ENCODE assay signal across 20 mouse cellular contexts in genomic region chr9:35343336-35343735, GRCm38 (mm10).
DNase-seq lines count a peak whose midpoint lies in the region; ATAC-seq lines count a peak whose summit lies in the region.
"Had no signal": no experiment of that assay in that cellular context is flagged by ENCODE, and none has a peak within 500 bp of the region (broad histone marks: within the 10 kb centered on the region; RNA-seq: fewer than 3 reads in every experiment).

No protein-coding gene starts in this region.

- no peak for ATAC-seq in forebrain, embryonic 11.5 days (replicated peaks; ENCODE audit: low FRiP score)
- ATAC-seq in heart, embryonic 15.5 days (replicated peaks; ENCODE audit: insufficient number of reproducible peaks, insufficient read depth, low FRiP score, low read depth): no peak
- ATAC-seq in embryonic facial prominence, embryonic 14.5 days (ENCODE audit: low read depth): no peak
- ATAC-seq in limb, embryonic 13.5 days (ENCODE audit: low FRiP score, low read depth): no peak
- ATAC-seq: CD4-positive, CD25-positive, alpha-beta regulatory T cell, adult 4 months had no signal

- no peak overlapping the region for H3K4me2 ChIP-seq in forebrain, embryonic 11.5 days (ENCODE audit: low read depth, low read length, severe bottlenecking)
- H3K4me2 ChIP-seq in heart, embryonic 15.5 days: no peak overlapping the region
- no peak overlapping the region for H3K4me2 ChIP-seq in embryonic facial prominence, embryonic 14.5 days (ENCODE audit: low read depth, low read length)
- H3K4me2 ChIP-seq in limb, embryonic 13.5 days (replicated peaks): no peak overlapping the region
- H3K4me2 ChIP-seq: hindbrain, embryonic 15.5 days; liver, embryonic 13.5 days; neural tube, embryonic 13.5 days had no signal

- DNase-seq in forebrain, embryonic 10.5 days (ENCODE audit: extremely low spot score, low spot score): no peak
- no peak for DNase-seq in forebrain, embryonic 11.5 days (ENCODE audit: low spot score)
- no peak for DNase-seq in heart, postnatal 14 days
- DNase-seq in embryonic facial prominence, embryonic 14.5 days (ENCODE audit: low spot score): no peak
- no peak for DNase-seq in cerebellum, postnatal 36 days
- no peak for DNase-seq in midbrain, embryonic 10.5 days (ENCODE audit: low spot score)
- DNase-seq: cerebellum, adult 9-10 months; gastrocnemius, postnatal 36 days; kidney, adult 2 months; kidney, postnatal 36 days; liver, embryonic 13.5 days; lung, postnatal 10 days; thymus, adult 18-20 months had no signal

- H3K4me3 ChIP-seq in forebrain, embryonic 10.5 days: no peak overlapping the region
- H3K4me3 ChIP-seq in forebrain, embryonic 11.5 days (ENCODE audit: low read depth, low read length): no peak overlapping the region
- no peak overlapping the region for H3K4me3 ChIP-seq in heart, embryonic 15.5 days
- no peak overlapping the region for H3K4me3 ChIP-seq in embryonic facial prominence, embryonic 14.5 days (ENCODE audit: low read depth, low read length)
- no peak overlapping the region for H3K4me3 ChIP-seq in limb, embryonic 13.5 days
- H3K4me3 ChIP-seq in midbrain, embryonic 10.5 days: no peak overlapping the region
- H3K4me3 ChIP-seq: hindbrain, embryonic 15.5 days; liver, embryonic 13.5 days; megakaryocyte, embryonic 14.5 days; neural tube, embryonic 13.5 days had no signal

- peak overlapping the region; percentile 71; the same call in 1 of the 2 replicates for H3K27ac ChIP-seq in forebrain, embryonic 10.5 days
- H3K27ac ChIP-seq in forebrain, embryonic 11.5 days (ENCODE audit: low read depth, low read length): no peak overlapping the region
- H3K27ac ChIP-seq in heart, embryonic 15.5 days: 0 out of 2 replicates have a peak overlapping the region, but pooled peaks have one; percentile 79
- H3K27ac ChIP-seq in embryonic facial prominence, embryonic 14.5 days (replicated peaks; ENCODE audit: low read depth, low read length): peak overlapping the region; percentile 79; the same call in 1 of the 2 replicates
- peak overlapping the region; percentile 92 for H3K27ac ChIP-seq in limb, embryonic 13.5 days
- no peak overlapping the region for H3K27ac ChIP-seq in midbrain, embryonic 10.5 days (replicated peaks)
- H3K27ac ChIP-seq: hindbrain, embryonic 15.5 days; liver, embryonic 13.5 days; neural tube, embryonic 13.5 days had no signal

- peaks cover 54% of the 10 kb centered on the region for H3K4me1 ChIP-seq in forebrain, embryonic 10.5 days
- peaks cover 9% of the 10 kb centered on the region for H3K4me1 ChIP-seq in forebrain, embryonic 11.5 days (replicated peaks; ENCODE audit: control insufficient read depth, insufficient read depth, low read length)
- peaks cover 78% of the 10 kb centered on the region for H3K4me1 ChIP-seq in heart, embryonic 15.5 days (replicated peaks)
- peaks cover 68% of the 10 kb centered on the region for H3K4me1 ChIP-seq in embryonic facial prominence, embryonic 14.5 days (ENCODE audit: control insufficient read depth, insufficient read depth, low read length)
- peaks cover 85% of the 10 kb centered on the region for H3K4me1 ChIP-seq in limb, embryonic 13.5 days
- peaks cover 42% of the 10 kb centered on the region for H3K4me1 ChIP-seq in midbrain, embryonic 10.5 days
- H3K4me1 ChIP-seq: hindbrain, embryonic 15.5 days; liver, embryonic 13.5 days; megakaryocyte, embryonic 14.5 days had no signal

- no peak overlapping the region for H3K9ac ChIP-seq in forebrain, embryonic 11.5 days (ENCODE audit: low read length)
- H3K9ac ChIP-seq in heart, embryonic 15.5 days: no peak overlapping the region
- H3K9ac ChIP-seq in embryonic facial prominence, embryonic 14.5 days (ENCODE audit: low read depth, low read length): no peak overlapping the region
- H3K9ac ChIP-seq in limb, embryonic 13.5 days: no peak overlapping the region
- H3K9ac ChIP-seq: hindbrain, embryonic 15.5 days; liver, embryonic 13.5 days; neural tube, embryonic 13.5 days had no signal

- no peaks in the 10 kb centered on the region for H3K9me3 ChIP-seq in forebrain, embryonic 10.5 days
- no peaks in the 10 kb centered on the region for H3K9me3 ChIP-seq in forebrain, embryonic 11.5 days (ENCODE audit: control insufficient read depth, low read length)
- no peaks in the 10 kb centered on the region for H3K9me3 ChIP-seq in heart, embryonic 15.5 days (replicated peaks)
- H3K9me3 ChIP-seq in embryonic facial prominence, embryonic 14.5 days (ENCODE audit: control insufficient read depth, low read length): no peaks in the 10 kb centered on the region
- no peaks in the 10 kb centered on the region for H3K9me3 ChIP-seq in limb, embryonic 13.5 days
- no peaks in the 10 kb centered on the region for H3K9me3 ChIP-seq in midbrain, embryonic 10.5 days (replicated peaks)
- H3K9me3 ChIP-seq: G1E; hindbrain, embryonic 15.5 days; liver, embryonic 13.5 days; megakaryocyte, embryonic 14.5 days; neural tube, embryonic 13.5 days had no signal

- intact Hi-C loops in heart, postnatal 14 days (cut with DNase I): no loop called here

- no peaks in the 10 kb centered on the region for H3K36me3 ChIP-seq in forebrain, embryonic 10.5 days (replicated peaks)
- no peaks in the 10 kb centered on the region for H3K36me3 ChIP-seq in forebrain, embryonic 11.5 days (ENCODE audit: control insufficient read depth, insufficient read depth, low read length)
- H3K36me3 ChIP-seq in heart, embryonic 15.5 days: no peaks in the 10 kb centered on the region
- H3K36me3 ChIP-seq in embryonic facial prominence, embryonic 14.5 days (ENCODE audit: control insufficient read depth, insufficient read depth, low read length): no peaks in the 10 kb centered on the region
- H3K36me3 ChIP-seq in limb, embryonic 13.5 days: no peaks in the 10 kb centered on the region
- H3K36me3 ChIP-seq in midbrain, embryonic 10.5 days: no peaks in the 10 kb centered on the region
- H3K36me3 ChIP-seq: G1E; hindbrain, embryonic 15.5 days; liver, embryonic 13.5 days; neural tube, embryonic 13.5 days had no signal

- peaks cover 69% of the 10 kb centered on the region for H3K27me3 ChIP-seq in forebrain, embryonic 10.5 days (ENCODE audit: poor library complexity, severe bottlenecking)
- H3K27me3 ChIP-seq in forebrain, embryonic 11.5 days (ENCODE audit: control insufficient read depth, insufficient read depth, low read length): no peaks in the 10 kb centered on the region
- no peaks in the 10 kb centered on the region for H3K27me3 ChIP-seq in heart, embryonic 15.5 days
- no peaks in the 10 kb centered on the region for H3K27me3 ChIP-seq in embryonic facial prominence, embryonic 14.5 days (replicated peaks; ENCODE audit: control insufficient read depth, insufficient read depth, low read length)
- H3K27me3 ChIP-seq in limb, embryonic 13.5 days: no peaks in the 10 kb centered on the region
- H3K27me3 ChIP-seq in midbrain, embryonic 10.5 days (ENCODE audit: low read depth, poor library complexity, severe bottlenecking): peaks cover 76% of the 10 kb centered on the region
- H3K27me3 ChIP-seq: liver, embryonic 13.5 days had no signal

Comparison
In these comparisons a context has a peak if more than half of its experiments do, and no peak if none do; other contexts are left out.
1. H3K27ac ChIP-seq: peak in forebrain, embryonic 10.5 days (single experiment), heart, embryonic 15.5 days (single experiment), embryonic facial prominence, embryonic 14.5 days (single experiment) and limb, embryonic 13.5 days (single experiment); none in forebrain, embryonic 11.5 days (single experiment) and midbrain, embryonic 10.5 days (single experiment).